Mouse (Mus musculus): ENCODE data around the gene Vps37b. TPM values are rescaled to one million over a fixed set of nuclear protein-coding genes. Genes with fewer than 3 reads are reported as not detected.

Vps37b gene
- total and polyA plus RNA-seq, 2 experiments from 2014 or later = 51.4 to 55.7 TPM

- H3K27ac ChIP-seq (ENCODE audit: low read depth) = no peak overlapping the region
- 43% methylated on average over 7 of the region's 7 CpGs for WGBS
- no peak for ATAC-seq (ENCODE audit: insufficient read depth, low read depth)
Observed at GRCm38 (mm10) chr5:124022365-124022764, 9.7 kb downstream of the Vps37b start.

DNA sequence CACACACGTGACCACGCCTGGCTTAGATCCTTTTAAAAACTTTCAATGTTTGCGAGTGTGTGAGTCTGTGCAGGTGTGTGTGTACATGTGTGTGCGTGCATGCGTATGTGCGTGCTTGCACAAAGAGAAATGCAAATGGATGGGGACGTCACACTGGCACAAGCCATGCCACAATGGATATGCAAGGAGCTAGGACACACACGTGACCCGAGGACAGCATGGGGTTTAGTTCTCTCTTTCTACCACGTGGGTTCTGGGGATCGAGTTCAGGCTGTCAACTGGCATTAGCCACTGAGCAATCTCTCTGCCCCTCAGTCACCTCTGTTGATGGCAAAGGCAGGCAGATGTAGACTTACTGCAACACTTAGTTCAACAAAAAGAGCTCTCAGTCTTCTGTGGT lies 10.4 kb downstream of the Vps37b start:
- DNase-seq (ENCODE audit: low spot score) (no peak), ATAC-seq (ENCODE audit: insufficient read depth, low read depth) (no peak)
- no peak overlapping the region for H3K4me3 ChIP-seq (ENCODE audit: low read depth, low read length)
- H3K4me1 ChIP-seq (ENCODE audit: control insufficient read depth, insufficient read depth) = peaks cover 64% of the 10 kb centered on the region
- 83% methylated on average over 11 of the region's 11 CpGs for WGBS
- H3K4me2 ChIP-seq (ENCODE audit: low read depth, low read length) = no peak overlapping the region
- H3K9ac ChIP-seq (replicated peaks; ENCODE audit: low read depth, low read length) = no peak overlapping the region
- H3K27ac ChIP-seq (ENCODE audit: low read depth) = 0 out of 2 replicates have a peak overlapping the region, but pooled peaks have one; percentile 3
- no peak for TF ChIP-seq EP300 (IDR thresholded peaks at IDR 0.05; ENCODE audit: low read depth)
- TF ChIP-seq CTCF (IDR thresholded peaks at IDR 0.05; ENCODE audit: low read depth) = no peak
- H3K27me3 ChIP-seq (ENCODE audit: control insufficient read depth, insufficient read depth, low read length) = no peaks in the 10 kb centered on the region
- no peaks in the 10 kb centered on the region for H3K9me3 ChIP-seq (replicated peaks; ENCODE audit: control insufficient read depth, low read length)
- no peaks in the 10 kb centered on the region for H3K36me3 ChIP-seq (replicated peaks; ENCODE audit: control insufficient read depth, insufficient read depth, low read length)

More at GRCm38 (mm10) chr5:124022365-124022764, 9.7 kb downstream of the Vps37b start:
- no peak overlapping the region for H3K4me3 ChIP-seq (ENCODE audit: low read depth, low read length)
- H3K4me2 ChIP-seq (ENCODE audit: low read depth, low read length) = no peak overlapping the region
- H3K4me1 ChIP-seq (ENCODE audit: control insufficient read depth, insufficient read depth) = peaks cover 64% of the 10 kb centered on the region
- no peaks in the 10 kb centered on the region for H3K36me3 ChIP-seq (replicated peaks; ENCODE audit: control insufficient read depth, insufficient read depth, low read length)
- no peak for TF ChIP-seq CTCF (IDR thresholded peaks at IDR 0.05; ENCODE audit: low read depth)
- TF ChIP-seq EP300 (IDR thresholded peaks at IDR 0.05; ENCODE audit: low read depth) = no peak
- H3K9me3 ChIP-seq (replicated peaks; ENCODE audit: control insufficient read depth, low read length) = no peaks in the 10 kb centered on the region
- no peak for DNase-seq (ENCODE audit: low spot score)
- no peak overlapping the region for H3K9ac ChIP-seq (replicated peaks; ENCODE audit: low read depth, low read length)
- no peaks in the 10 kb centered on the region for H3K27me3 ChIP-seq (ENCODE audit: control insufficient read depth, insufficient read depth, low read length)

DNA sequence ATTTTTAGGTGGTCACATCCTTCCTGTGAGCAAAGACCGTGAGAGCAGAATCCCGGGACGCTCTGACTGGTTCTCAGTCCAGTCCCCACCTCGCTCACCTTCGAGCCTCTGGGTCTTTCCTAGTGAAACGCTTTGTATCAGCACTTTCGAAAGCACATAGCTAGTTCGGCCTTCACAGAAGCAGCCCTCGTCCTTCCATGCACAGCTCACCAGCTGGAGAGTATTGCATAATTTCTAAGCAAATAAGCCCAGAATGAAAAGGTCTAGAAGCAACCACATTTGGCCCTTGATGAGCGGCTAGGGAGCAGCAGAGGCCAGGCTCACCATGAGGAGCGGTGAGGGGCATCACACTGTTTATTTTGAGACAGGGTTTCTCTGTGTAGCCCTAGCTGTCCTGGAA lies 10.9 kb downstream of the Vps37b start:
- H3K27ac ChIP-seq (ENCODE audit: low read depth) = 0 out of 2 replicates have a peak overlapping the region, but pooled peaks have one; percentile 26
- peaks cover 64% of the 10 kb centered on the region for H3K4me1 ChIP-seq (ENCODE audit: control insufficient read depth, insufficient read depth)

DNA sequence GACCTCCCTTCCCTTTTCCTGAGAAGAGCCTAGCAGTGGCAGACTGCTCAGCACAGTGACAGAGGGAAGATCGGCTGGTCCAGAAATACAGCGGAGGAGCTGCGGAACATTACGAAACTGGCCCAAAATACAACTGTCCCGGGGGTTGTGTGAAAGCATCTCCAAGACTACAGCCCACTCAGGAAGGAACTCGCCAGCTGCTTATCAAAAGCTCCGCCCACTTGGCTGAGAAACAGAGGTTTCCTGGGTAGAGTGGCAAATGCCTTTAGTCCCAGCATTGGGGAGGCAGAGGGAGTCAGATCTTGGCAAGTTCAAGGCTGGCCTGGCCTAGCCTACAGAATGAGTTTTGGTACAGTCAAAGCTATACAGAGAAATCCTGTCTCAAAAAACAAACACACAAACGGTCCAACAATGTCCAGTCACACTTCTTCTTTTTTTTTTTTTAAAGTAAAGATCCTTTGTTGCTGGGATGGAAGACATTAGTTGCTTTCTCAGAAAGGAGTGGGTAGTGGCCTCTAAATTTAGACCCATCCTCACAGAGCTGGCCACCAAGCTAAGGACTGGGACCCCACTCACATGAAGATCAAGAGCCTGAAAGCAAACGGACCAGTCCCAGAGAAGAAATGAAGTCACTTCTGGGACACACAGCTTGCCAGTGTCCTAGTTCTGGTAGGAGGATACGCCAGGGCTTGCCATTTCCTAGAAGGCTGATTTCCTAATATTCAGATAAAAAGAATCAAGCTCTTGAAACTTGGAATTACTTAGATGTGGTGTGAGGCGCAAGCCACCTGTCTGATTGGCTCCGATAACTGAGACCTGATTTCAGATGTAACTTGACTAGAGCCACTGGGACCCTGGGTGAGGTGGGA lies 12.5 kb downstream of the Vps37b start:
- ATAC-seq (ENCODE audit: insufficient read depth, low read depth) = peak; percentile 42

More for the DNA sequence above, 10.9 kb downstream of the Vps37b start:
- DNase-seq (ENCODE audit: low spot score) (no peak), ATAC-seq (ENCODE audit: insufficient read depth, low read depth) (no peak)
- no peak overlapping the region for H3K4me3 ChIP-seq (ENCODE audit: low read depth, low read length)
- no peaks in the 10 kb centered on the region for H3K36me3 ChIP-seq (replicated peaks; ENCODE audit: control insufficient read depth, insufficient read depth, low read length)
- WGBS = 88% methylated on average over 11 of the region's 11 CpGs
- no peak overlapping the region for H3K4me2 ChIP-seq (ENCODE audit: low read depth, low read length)
- no peak overlapping the region for H3K9ac ChIP-seq (replicated peaks; ENCODE audit: low read depth, low read length)
- no peak for TF ChIP-seq EP300 (IDR thresholded peaks at IDR 0.05; ENCODE audit: low read depth)
- no peak for TF ChIP-seq CTCF (IDR thresholded peaks at IDR 0.05; ENCODE audit: low read depth)
- H3K9me3 ChIP-seq (replicated peaks; ENCODE audit: control insufficient read depth, low read length) = no peaks in the 10 kb centered on the region
- H3K27me3 ChIP-seq (ENCODE audit: control insufficient read depth, insufficient read depth, low read length) = no peaks in the 10 kb centered on the region

DNA sequence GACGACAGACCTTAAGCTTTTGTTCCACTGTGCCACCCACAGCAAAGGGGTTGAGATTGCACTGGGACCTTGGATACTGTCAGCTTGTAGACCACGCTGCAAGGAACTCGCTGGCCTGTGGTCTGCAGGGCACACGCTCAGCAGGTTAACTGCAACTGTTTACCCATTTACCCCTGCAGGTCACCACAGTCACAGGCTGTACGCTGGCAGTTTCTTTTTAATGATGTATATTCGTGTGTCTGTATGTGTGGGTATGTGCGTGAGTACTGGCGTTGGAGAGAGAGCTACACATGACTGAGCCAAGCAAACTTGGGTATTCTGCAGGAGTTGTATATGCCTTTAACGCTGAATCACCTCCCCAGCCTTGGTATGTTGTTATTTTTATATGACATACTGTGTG lies 13.4 kb downstream of the Vps37b start:
- H3K4me2 ChIP-seq (ENCODE audit: low read depth, low read length) = no peak overlapping the region
- TF ChIP-seq CTCF (IDR thresholded peaks at IDR 0.05; ENCODE audit: low read depth) = no peak
- no peak for TF ChIP-seq EP300 (IDR thresholded peaks at IDR 0.05; ENCODE audit: low read depth)
- H3K27me3 ChIP-seq (ENCODE audit: control insufficient read depth, insufficient read depth, low read length) = no peaks in the 10 kb centered on the region
- no peaks in the 10 kb centered on the region for H3K36me3 ChIP-seq (replicated peaks; ENCODE audit: control insufficient read depth, insufficient read depth, low read length)
- no peak for DNase-seq (ENCODE audit: low spot score)
- H3K4me1 ChIP-seq (ENCODE audit: control insufficient read depth, insufficient read depth) = peaks cover 68% of the 10 kb centered on the region
- H3K27ac ChIP-seq (ENCODE audit: low read depth) = no peak overlapping the region
- no peak for ATAC-seq (ENCODE audit: insufficient read depth, low read depth)
- 76% methylated on average over 9 of the region's 9 CpGs for WGBS
- no peak overlapping the region for H3K4me3 ChIP-seq (ENCODE audit: low read depth, low read length)
- no peaks in the 10 kb centered on the region for H3K9me3 ChIP-seq (replicated peaks; ENCODE audit: control insufficient read depth, low read length)
- H3K9ac ChIP-seq (replicated peaks; ENCODE audit: low read depth, low read length) = no peak overlapping the region

More for the DNA sequence above, 12.5 kb downstream of the Vps37b start:
- WGBS = 33% methylated on average over 12 of the region's 12 CpGs
- TF ChIP-seq EP300 (IDR thresholded peaks at IDR 0.05; ENCODE audit: low read depth) (no peak), CTCF (IDR thresholded peaks at IDR 0.05; ENCODE audit: low read depth) (no peak)
- Histone ChIP-seq H3K27ac (ENCODE audit: low read depth) (peak overlapping the region; percentile 27), H3K27me3 (ENCODE audit: control insufficient read depth, insufficient read depth, low read length) (no peaks in the 10 kb centered on the region), H3K36me3 (replicated peaks; ENCODE audit: control insufficient read depth, insufficient read depth, low read length) (no peaks in the 10 kb centered on the region), H3K9me3 (replicated peaks; ENCODE audit: control insufficient read depth, low read length) (no peaks in the 10 kb centered on the region), H3K4me2 (ENCODE audit: low read depth, low read length) (peak overlapping the region; percentile 14; the same call in 1 of the 2 replicates), H3K4me1 (ENCODE audit: control insufficient read depth, insufficient read depth) (peaks cover 60% of the 10 kb centered on the region), H3K9ac (replicated peaks; ENCODE audit: low read depth, low read length) (no peak overlapping the region), H3K4me3 (ENCODE audit: low read depth, low read length) (no peak overlapping the region)
- peak; percentile 52 for DNase-seq (ENCODE audit: low spot score)
